Mouse (Mus musculus) cerebellum, postnatal 25 days (tissue): Measurements from ENCODE around the gene Ssbp3.

Source experiments
- DNase-seq, 2 experiments: peaks; one replicate each; pipeline ENCODE4 v3.0.0; 2021; ENCODE audit warnings: mixed read lengths in 2 of 2

The Ssbp3 gene

DNA sequence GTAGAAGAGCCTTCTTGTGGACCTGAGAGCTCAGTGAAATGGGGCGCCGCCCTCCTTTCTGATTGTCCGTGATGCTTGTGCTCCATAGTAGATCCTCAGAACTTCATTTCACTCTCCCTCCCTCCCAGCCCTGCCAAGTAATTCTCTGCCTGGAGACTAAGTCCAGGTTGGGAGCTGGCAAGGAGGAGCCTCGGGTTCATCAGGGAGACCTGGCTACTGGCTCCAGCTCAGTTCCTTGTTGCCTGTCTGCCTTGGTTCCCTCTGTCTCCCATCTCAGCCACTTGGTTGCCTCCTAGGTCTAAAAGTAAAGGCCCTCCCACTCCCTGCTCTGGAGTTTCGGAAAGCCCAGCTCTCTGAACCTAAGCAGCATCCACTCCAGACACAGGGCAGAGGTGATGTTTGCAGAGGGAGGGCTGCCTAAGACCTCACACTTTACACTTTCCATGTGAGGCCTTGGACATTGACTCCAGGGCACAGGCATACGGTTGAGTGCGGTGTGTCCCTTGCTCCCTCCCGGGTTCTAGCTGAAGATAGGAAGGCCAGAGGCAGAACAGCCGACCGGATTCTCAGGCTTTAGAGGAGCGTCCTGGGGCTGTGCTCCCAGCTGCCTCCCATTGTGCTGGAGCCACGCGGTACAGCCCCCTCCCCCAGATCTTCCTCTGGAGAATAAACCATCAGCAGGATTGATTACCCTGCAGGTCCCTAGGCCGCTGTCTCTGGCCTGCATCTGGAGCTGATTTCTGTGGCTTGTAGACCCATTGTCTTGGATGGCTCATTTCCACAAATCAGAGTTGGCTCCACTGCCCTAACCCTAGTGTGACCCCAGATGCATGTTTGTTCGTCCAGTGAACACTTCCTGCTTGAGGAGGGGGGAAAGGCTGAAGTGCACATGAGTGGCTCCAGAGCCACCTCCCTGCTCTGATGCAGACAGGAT, 75.7 kb downstream of the Ssbp3 start:
- peak in 1 of 2 experiments; percentile 39 for DNase-seq

DNA sequence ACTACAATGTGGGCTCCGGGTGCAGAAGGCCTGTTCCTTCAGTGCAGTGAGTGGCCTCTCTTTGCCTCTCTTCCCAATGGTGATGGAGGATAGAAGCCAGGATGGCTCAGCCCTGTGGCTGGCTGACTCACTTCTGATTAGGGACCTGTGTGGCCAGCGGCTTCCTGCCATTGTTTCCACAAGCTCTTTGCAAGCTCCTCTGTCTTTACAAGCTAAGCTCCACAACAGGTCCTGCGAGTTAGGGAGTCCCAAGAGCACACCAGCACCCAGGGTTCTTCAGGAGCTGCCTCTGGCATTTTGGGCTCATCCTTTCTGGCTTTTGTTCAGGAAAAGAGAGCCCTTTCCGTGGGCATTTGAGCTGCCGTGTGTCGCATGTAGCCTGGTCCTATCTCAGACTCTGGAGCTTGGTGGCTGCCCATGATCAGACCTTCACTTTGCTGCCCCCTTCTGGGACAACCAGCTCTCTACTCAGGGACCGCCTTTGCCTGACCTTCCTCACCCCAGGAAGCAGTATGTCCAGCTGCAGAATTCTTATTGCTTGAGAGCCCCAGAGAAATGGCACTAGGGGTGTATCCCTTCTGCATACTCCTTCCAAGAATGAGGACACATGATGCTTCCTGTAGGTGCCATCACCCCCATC, 77.3 kb downstream of the Ssbp3 start:
- peak; percentile 86 to 90 for DNase-seq

DNA sequence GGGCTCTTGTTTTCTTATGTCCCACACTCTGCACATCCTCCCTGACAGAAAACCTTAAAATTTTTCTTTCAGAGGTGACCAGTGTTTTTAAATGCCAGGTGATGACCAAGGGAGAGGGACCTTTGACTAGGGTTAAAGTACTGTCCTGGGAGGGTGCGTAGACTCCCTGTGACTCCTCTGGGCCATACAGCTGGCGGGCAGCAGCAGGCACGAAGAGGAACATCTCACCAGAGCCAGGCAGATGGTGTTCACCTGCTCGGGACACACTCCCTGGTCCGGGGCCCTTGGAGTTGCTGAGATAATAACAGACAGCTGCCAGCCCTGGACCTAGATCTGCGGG, 78.4 kb downstream of the Ssbp3 start:
- no peak for DNase-seq

DNA sequence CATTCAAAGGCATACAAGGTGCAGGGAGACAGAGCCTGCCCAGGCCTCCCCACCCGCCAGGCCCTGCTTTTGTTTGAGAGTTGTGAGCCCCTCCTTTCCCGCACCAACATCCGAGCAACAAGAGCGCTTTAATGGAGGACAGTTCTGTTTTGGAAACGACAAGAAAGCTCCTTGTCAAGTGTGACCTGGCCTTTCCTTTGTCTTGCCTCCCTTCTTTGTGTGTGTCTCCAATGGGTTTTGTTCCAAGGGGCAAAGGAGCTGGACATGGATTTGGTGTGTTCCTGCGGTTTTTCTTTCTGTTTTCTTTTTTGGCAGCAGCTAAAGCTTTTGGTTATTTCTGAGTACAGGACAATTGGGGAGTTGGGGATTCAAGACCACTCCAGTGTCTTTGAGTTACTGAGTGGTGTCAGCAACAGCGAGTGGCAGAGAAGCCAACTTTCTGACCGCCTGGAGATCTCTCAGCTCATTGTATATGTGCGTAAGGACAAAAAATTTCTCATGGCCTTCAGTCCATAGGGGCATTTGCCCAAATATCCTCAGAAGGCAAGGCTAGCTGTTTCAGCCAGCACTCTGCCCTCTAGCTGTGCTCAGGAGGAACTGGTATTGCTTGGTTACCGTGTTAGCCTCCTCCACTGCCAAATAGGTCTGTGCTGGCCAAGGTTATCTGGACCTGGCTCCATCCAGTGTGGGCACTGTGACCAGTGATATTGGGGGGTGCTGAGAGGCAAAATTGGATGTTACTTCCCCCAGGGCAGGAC, 78.9 kb downstream of the Ssbp3 start:
- DNase-seq, result peak; percentile 72 to 76

DNA sequence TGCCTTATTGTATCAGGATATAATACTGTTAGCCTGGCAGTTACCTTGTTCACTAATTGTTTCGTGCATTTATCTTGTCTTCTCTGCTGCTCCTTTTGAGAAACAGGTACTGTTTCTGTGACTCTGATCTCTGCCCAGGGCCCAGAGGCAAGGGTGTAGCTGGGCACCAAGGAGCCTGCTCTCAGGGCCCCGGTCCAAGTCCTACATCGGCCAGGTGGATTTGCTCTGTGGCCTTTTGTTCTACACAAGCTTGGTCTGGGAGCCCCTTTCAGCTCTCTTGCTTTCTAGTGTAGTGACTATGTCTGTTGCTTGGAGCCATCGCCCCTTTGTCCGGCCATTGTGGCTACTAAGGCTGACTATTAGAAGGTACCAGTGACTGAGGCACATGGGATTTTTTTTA, 82.6 kb downstream of the Ssbp3 start:
- peak; percentile 52 to 69 for DNase-seq

DNA sequence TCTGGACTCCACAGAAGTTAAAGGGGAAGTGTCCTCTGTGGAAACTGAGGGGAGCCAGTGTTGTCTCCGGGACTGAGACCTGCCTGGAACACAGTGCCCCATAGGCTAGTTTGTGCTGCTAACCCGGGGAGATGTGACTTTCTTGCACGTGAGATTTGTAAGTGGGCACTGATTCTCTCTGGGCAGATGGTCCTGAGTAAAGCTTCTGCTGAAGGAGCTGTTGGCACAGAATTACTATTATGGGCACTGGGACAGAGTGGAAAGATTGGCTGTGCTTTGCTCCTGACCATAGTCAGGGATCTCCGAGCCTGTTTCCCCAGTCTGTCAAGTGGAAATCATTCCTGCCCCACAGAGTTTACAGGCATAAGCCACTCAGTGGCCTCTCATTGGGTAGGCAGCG, 83.8 kb downstream of the Ssbp3 start:
- DNase-seq, result peak; percentile 63

DNA sequence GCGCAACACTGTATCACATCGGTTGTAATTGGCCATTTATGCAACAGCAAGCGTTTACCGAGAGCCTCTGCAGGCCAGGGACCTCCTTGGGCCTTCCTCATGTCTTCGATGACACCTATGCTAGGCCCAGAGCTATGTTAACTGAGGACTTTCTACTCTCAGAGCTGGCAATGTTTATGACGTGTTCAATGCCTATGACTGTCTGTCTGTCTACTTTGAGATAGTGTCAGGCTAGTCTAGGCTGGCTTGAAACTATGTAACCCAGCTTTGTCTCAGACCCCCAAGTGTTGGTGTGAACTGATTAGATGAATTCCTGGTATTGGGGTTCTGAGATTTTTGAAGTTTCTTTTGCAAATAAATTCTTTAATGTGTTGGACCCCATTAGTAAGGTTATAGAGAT, 84.6 kb downstream of the Ssbp3 start:
- no peak for DNase-seq

DNA sequence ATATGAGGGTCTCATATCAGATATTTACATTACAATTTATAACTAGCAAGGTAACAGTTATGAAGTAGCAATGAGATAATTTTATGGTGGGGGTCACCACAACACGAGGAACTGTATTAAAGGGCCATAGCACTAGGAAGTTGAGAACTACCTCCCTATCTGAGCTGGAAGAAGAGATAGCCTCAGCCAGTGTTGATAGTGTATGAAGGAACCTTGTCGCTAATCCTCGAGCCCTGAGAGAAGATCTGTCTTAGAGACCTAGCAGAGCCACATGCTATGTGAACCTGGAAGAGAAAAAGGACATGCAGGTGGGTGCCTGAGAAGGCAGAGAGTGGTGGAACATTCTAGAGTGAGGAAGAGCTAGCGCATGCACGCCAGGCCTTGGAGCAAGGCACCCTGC, 85.0 kb downstream of the Ssbp3 start:
- peak; percentile 45 for DNase-seq

DNA sequence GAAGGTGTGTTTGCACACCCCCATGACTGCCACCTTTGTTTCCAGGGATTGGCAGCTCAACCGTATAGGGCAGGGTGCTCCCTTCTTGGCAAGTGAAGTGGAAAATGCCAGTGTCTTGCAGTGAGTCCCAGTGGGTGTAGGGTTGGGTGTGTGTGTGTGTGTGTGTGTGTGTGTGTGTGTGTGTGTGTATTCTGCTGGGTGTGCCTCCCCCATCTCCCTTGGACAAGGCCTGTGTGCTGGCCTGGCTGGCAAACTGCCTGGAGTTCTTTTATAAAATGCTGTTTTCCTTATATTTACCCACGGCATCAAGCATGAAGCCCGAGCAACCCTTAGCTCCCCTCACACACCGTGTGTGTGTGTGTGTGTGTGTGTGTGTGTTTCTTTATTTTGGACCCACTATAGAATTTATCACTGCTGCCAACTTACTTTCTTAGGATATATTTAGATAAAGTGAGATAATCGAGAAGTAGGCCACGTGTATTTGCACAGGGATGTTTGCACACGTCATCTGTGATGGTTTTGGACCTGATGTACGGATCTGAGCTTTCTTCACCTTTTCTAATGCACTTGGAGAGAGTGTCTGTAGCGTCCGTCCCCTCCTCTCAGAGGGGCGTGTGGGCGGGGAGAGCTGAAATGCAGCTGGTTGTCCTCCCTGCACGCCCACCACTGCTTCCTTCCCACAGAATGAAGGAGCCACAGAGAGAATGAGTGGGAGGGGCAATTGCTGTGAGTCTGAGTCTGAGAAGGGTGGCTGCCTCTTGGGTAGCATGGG, 86.0 kb downstream of the Ssbp3 start:
- DNase-seq, result peak in 1 of 2 experiments; percentile 38

DNA sequence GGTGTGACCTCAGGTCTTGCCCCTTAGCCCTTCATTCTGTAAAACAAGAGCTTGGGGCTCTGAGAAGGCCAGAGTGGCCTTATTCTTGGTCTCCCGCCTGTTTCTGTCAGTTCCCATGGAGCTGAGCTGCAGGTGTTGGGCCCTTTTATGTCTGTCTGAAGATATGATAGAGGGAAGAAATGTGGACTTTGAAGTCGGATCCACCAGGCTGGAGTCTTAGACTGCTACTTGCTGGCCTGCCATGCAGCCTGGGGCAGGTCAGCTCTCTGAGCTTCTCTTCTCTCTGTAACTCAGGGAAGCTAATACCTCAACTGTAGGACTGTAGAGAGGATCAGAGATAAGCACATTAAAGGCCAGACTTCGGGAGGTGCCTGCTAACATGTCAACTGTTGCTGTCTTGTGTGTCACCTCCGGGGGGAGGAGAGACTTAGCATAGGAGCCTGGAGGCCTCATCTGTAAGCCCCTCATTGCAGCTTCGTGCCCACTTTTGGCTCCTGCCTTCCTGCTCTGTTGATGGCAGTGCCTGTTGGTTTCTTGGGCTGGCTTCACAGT, 90.8 kb downstream of the Ssbp3 start:
- DNase-seq, result peak in 1 of 2 experiments; percentile 23

DNA sequence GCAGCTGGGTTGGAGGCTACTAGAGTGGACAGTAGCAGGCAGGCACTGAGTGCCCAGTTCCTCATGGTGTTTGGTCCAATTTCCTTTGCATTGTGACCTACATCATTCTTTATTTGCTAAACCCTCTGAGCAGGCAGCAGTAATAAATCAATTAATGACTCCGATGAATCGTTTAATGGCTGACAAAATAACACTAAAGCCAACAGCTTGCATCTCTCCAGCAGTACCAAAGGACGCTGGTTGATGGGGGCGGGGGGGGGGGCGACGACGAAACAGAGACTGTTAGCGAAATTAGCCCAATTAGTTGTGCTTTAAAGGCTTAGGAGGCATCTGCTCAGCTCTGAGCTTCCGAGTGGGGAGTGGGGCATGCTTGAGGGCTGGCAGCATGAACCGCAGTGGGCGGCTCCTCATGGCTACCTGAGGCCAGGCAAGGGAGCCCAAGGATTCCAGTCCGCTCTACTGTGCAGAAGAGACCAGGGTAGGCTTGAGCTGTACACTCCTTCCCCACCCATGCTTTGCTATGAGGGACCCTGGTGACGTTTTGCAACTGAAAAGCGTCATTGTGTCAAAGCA, 91.5 kb downstream of the Ssbp3 start:
- DNase-seq, result no peak

DNA sequence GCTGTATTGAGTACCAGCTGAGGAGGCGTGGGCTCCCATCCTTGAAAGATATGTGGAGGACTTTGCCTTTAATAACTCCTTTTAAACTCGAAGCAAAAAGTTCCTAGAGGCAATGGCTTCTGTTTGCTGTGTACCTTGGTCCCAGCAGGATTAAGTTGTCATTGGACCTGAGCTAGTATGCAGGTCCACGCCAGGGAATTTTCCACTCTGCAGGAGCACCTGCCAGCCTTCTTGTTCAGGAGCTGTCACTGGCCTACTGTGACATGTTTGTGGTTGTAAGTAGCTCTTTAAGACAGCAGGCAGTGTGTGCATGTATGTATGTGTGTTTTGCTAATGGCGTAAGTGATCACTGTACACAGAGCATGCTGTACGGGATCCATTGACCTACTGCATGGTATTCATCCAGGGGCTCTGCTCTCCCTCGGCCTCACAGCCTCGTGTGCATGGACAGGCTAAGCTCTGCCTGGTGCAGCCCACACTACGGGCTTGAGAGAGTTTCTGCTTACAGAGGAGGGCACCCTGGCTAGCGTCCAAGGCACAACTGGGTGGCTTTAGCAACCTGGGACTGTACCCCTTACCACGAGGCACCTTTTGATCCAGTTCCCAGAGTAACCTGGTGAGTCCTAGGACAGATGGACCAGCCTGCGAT, 92.1 kb downstream of the Ssbp3 start:
- peak; percentile 76 to 79 for DNase-seq

DNA sequence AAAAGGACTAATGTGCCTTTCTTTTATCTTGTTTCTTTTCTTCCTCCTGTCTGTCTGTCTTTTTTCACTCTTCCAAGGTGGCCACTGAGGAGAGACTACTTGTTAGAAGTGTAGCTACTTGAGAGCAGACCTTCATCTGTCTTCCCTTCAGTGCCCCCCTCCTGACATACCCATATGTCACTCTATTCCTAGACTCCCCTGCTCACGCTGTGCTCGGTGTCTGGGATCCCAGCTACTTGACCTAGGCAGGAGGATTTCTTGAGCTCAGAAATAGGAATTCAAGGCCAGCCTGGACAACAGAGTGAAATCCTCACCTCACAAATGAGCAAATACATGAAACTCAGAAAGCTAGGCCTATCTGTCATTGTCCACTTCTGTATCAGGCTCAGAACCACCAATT, 92.7 kb downstream of the Ssbp3 start:
- peak; percentile 66 to 72 for DNase-seq

DNA sequence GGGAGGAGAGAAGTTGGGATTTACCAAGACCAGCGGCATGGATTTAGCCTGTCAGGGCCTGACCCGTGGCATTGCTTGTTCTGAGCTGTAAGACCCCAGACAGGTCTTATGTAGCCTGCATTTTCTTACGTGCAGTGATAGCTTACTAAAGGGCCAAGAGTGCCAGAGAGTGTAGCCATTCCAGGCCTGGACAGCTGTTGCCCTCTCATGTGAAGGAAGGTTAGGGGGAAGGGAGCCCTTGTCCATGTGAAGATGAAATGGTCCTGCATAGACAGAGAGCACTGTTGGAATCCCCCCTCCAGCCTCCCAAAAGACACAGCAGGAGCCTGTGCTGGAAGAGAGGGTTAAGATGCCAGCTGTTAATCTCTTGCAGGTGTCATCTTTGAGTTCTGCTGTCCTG, 93.3 kb downstream of the Ssbp3 start:
- no peak for DNase-seq

DNA sequence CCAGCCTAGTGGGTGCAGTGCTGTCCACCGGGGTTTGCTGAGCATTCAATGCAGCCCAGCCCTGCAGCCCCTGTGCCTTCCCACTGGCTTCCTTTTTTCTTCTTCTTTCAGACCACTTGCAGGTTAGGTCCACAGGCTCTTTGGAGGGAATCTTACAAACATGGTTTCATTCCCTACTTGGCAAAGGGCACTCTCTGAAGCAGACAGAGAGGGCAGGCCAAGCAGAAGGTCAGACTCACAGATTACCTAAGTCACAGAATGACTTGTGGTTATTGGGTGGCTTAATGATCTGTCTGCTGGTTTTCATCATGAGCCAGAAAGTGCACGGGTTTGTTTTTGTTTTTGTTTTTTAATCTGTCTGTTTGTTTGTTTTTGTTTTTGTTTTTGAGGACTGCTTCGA, 93.8 kb downstream of the Ssbp3 start:
- no peak for DNase-seq

DNA sequence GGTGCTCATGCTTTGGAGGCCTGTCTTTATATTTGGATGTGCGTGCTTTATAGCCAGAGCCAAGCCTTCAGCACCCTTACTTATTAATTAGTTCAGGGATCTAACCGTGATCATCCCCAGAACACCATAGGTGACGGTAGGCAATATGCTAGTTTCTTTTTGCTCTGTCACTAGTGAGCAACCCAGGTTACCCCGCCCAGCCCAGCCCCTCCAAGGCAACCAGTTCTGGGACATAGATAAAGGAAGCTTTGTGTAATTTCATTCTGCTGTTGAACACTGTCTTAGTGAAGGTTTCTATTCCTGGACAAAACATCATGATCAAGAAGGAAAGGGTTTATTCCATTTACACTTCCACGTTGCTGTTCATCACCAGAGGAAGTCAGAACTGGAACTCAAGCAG, 94.7 kb downstream of the Ssbp3 start:
- DNase-seq, result peak in 1 of 2 experiments; percentile 36

DNA sequence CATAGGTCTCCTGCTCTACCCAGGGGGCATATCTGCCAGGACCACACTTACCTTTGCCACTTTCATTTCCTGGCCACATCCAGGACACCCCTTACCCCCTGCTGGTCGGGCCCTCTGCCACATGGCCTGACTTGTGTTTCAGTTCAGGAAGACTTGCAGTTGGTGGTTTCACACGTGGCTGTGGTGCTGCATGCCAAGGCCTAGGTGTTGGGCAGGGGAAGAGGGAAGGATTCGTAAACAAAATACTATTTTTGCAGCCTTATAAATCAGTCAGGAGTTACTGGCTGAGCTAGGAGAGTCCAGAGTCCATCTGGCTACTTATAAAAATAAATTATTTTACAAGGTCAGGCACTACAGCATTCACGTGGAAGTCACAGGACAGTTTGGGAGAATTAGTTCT, 95.7 kb downstream of the Ssbp3 start:
- DNase-seq, result peak; percentile 65 to 75

DNA sequence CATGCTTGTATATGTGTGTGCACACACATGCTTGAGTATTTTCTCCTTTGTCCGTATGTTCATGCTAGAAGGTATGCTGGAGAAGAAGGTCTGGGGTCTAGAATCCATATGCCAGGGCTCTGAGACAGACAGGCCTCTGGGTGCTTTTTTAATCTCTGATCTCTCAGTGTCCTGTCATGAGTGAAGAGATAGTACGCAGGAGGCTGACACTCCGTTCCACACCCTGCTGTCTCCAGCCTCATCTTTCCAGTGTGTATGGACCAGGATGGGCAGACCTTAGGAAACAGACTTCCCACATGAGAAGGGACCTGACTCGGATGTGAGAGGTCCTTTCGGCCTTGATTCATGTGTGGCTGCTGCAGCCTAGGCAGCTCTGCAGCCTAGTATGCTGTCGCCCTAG, 96.3 kb downstream of the Ssbp3 start:
- no peak for DNase-seq

DNA sequence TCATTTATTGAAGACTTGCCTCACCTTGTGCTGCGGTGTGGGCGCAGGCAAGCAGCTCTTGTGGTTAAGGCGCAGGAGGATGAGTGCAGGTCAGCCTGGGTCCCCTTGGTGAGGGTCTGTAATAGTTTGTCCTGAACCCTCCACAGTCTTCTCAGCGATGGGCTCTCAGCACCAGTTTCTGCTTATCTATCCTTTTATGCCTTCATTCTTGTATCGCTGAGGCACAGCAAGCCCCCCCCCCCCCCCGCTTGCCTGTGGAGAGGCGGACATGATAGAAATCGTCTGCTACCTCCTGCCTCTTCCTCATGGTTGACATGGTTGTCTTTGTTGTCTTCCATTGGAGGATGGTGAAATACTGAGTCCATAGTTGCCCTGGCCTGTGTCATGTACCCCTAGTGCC, 96.9 kb downstream of the Ssbp3 start:
- no peak for DNase-seq

DNA sequence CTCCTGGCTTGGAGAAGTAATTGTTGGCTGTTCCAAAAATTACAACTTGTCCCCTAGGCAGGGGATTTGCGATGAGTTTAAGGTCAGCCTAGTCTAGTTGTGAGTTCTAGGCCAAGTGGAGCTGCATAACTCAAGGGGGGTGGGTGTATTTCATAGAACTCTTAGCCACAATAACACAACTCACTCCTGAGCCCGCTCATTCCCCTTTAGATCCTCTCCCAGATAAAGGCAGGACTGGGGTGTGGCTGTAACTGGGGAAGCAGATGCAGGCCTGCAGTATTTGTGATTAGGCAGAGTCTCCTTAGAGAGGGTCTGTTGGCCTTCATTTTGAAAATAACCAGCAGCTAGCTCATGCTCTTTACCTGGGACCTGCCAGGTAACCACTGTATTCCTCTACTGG, 97.7 kb downstream of the Ssbp3 start:
- DNase-seq, result no peak

DNA sequence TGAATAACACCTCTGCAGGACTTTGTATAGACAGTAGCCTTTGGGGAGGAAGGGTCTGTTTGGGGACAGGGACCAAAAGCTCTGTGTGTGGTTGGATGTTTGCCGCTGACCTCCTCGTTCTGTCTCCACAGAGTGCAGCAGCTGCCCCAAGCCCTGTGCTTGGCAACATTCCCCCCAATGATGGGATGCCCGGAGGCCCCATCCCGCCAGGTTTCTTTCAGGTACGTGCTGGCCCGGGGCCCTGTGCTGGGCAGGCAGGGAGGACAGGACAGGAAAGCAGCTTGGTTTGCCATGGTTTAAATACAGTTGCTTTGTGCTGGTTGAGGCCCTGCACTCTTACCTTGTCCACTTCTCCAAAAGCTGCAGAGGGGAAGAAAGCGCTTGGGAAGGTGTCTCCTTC, 99.0 kb downstream of the Ssbp3 start:
- peak; percentile 68 to 80 for DNase-seq
